Mouse (Mus musculus): ENCODE measurements around the gene Agrn. TPM values are rescaled to one million over a fixed set of nuclear protein-coding genes. Genes with fewer than 3 reads are reported as not detected.

Gene Agrn
- total RNA-seq, 2 experiments from 2014 or later = 22.9 to 26.7 TPM

Other genes with a start within 250 kb of the Agrn start
- 99.9 and 100 TPM in 2 replicates for gene C1qtnf12, start 235.2 kb downstream of the Agrn start, total RNA-seq (2015; ENCODE audit: low replicate concordance)
- gene C1qtnf12, start 235.2 kb downstream of the Agrn start, total RNA-seq (2017; ENCODE audit: low replicate concordance) = 21.5 and 35.8 TPM in 2 replicates
- gene B3galt6, start 204.8 kb downstream of the Agrn start, total RNA-seq (2015; ENCODE audit: low replicate concordance) = 1.0 and 4.4 TPM in 2 replicates
- gene B3galt6, start 204.8 kb downstream of the Agrn start, total RNA-seq (2017; ENCODE audit: low replicate concordance) = 1.2 and 1.4 TPM in 2 replicates
- 11.1 and 16.7 TPM in 2 replicates for gene Sdf4, start 204.6 kb downstream of the Agrn start, total RNA-seq (2015; ENCODE audit: low replicate concordance)
- gene Sdf4, start 204.6 kb downstream of the Agrn start, total RNA-seq (2017; ENCODE audit: low replicate concordance) = 101 and 127 TPM in 2 replicates
- gene Tnfrsf4, start 183.6 kb downstream of the Agrn start, total RNA-seq (2015; ENCODE audit: low replicate concordance) = 5.2 TPM in 1 of 2 replicates, not detected in the other
- gene Tnfrsf4, start 183.6 kb downstream of the Agrn start, total RNA-seq (2017; ENCODE audit: low replicate concordance) = 5.5 TPM in 1 of 2 replicates, not detected in the other
- gene Tnfrsf18, start 171.3 kb downstream of the Agrn start, total RNA-seq (2015; ENCODE audit: low replicate concordance) = 16.5 TPM in 1 of 2 replicates, not detected in the other
- 2.3 and 2.9 TPM in 2 replicates for gene Tnfrsf18, start 171.3 kb downstream of the Agrn start, total RNA-seq (2017; ENCODE audit: low replicate concordance)
- not detected in 2 replicates for gene Ttll10, start 138.1 kb downstream of the Agrn start, total RNA-seq (2015; ENCODE audit: low replicate concordance)
- gene Ttll10, start 138.1 kb downstream of the Agrn start, total RNA-seq (2017; ENCODE audit: low replicate concordance) = not detected in 2 replicates
- 5.2 and 7.7 TPM in 2 replicates for gene 9430015G10Rik, start 87.5 kb downstream of the Agrn start, total RNA-seq (2015; ENCODE audit: low replicate concordance)
- gene 9430015G10Rik, start 87.5 kb downstream of the Agrn start, total RNA-seq (2017; ENCODE audit: low replicate concordance) = 11.6 and 16.0 TPM in 2 replicates
- gene Rnf223, start 67.0 kb downstream of the Agrn start, total RNA-seq (2015; ENCODE audit: low replicate concordance) = not detected in 2 replicates
- gene Rnf223, start 67.0 kb downstream of the Agrn start, total RNA-seq (2017; ENCODE audit: low replicate concordance) = not detected in 2 replicates
- gene Isg15, start 3.3 kb upstream of the Agrn start, total RNA-seq (2015; ENCODE audit: low replicate concordance) = 70.9 and 108 TPM in 2 replicates
- gene Isg15, start 3.3 kb upstream of the Agrn start, total RNA-seq (2017; ENCODE audit: low replicate concordance) = 185 and 281 TPM in 2 replicates
- 8.3 and 18.6 TPM in 2 replicates for gene AW011738, start 5.8 kb upstream of the Agrn start, total RNA-seq (2015; ENCODE audit: low replicate concordance)
- gene AW011738, start 5.8 kb upstream of the Agrn start, total RNA-seq (2017; ENCODE audit: low replicate concordance) = 29.9 and 35.8 TPM in 2 replicates
- gene Perm1, start 18.4 kb upstream of the Agrn start, total RNA-seq (2015; ENCODE audit: low replicate concordance) = 2.3 and 3.6 TPM in 2 replicates
- 4.3 and 4.9 TPM in 2 replicates for gene Perm1, start 18.4 kb upstream of the Agrn start, total RNA-seq (2017; ENCODE audit: low replicate concordance)
- gene Plekhn1, start 37.4 kb upstream of the Agrn start, total RNA-seq (2015; ENCODE audit: low replicate concordance) = 11.0 and 11.1 TPM in 2 replicates
- 9.9 and 12.8 TPM in 2 replicates for gene Plekhn1, start 37.4 kb upstream of the Agrn start, total RNA-seq (2017; ENCODE audit: low replicate concordance)
- 12.1 and 15.0 TPM in 2 replicates for gene Noc2l, start 38.5 kb upstream of the Agrn start, total RNA-seq (2015; ENCODE audit: low replicate concordance)
- 24.8 and 28.3 TPM in 2 replicates for gene Noc2l, start 38.5 kb upstream of the Agrn start, total RNA-seq (2017; ENCODE audit: low replicate concordance)
- gene Samd11, start 58.2 kb upstream of the Agrn start, total RNA-seq (2015; ENCODE audit: low replicate concordance) = 110 and 112 TPM in 2 replicates
- gene Samd11, start 58.2 kb upstream of the Agrn start, total RNA-seq (2017; ENCODE audit: low replicate concordance) = 181 and 200 TPM in 2 replicates
- gene Vmn2r-ps159, start 133.6 kb upstream of the Agrn start, total RNA-seq (2015; ENCODE audit: low replicate concordance) = not detected in 2 replicates
- gene Vmn2r-ps159, start 133.6 kb upstream of the Agrn start, total RNA-seq (2017; ENCODE audit: low replicate concordance) = not detected in 2 replicates